Mouse (Mus musculus) myocyte (in vitro differentiated cells): ENCODE measurements around the gene Msi2. TPM values are rescaled to one million over a fixed set of nuclear protein-coding genes. Genes with fewer than 3 reads are reported as not detected.

Source experiments
- H3K27me3 ChIP-seq: one replicate; pipeline ENCODE4 v1.6.1; 2011; ENCODE audit not compliant: control insufficient read depth, insufficient read depth, insufficient read length
- H3K36me3 ChIP-seq: one replicate; pipeline ENCODE4 v1.6.1; 2011; ENCODE audit not compliant: control insufficient read depth, insufficient read depth
- H3K4me2 ChIP-seq: one replicate; pipeline ENCODE4 v1.6.1; 2011; ENCODE audit warnings: low read depth, control low read depth
- H3K4me3 ChIP-seq: one replicate; pipeline ENCODE4 v1.5.1; 2011; ENCODE audit warnings: mild to moderate bottlenecking, control low read depth, moderate library complexity
- H3K79me2 ChIP-seq: one replicate; pipeline ENCODE4 v1.6.1; 2011; ENCODE audit not compliant: control insufficient read depth, insufficient read depth
- H3ac ChIP-seq: one replicate; pipeline ENCODE4 v1.6.1; 2011; ENCODE audit not compliant: control insufficient read depth, insufficient read length
- CEBPB ChIP-seq: IDR thresholded peaks from 2 replicates; pipeline ENCODE4 v1.6.1; 2011; ENCODE audit warnings: mild to moderate bottlenecking, moderate library complexity; ENCODE audit not compliant: poor library complexity, insufficient read depth, severe bottlenecking
- E2F4 ChIP-seq: IDR thresholded peaks from one replicate; pipeline ENCODE4 v1.6.1; 2011; ENCODE audit warnings: mild to moderate bottlenecking, control low read depth, moderate library complexity; ENCODE audit not compliant: insufficient read depth
- MAX ChIP-seq: IDR thresholded peaks from one replicate; pipeline ENCODE4 v1.6.1; 2011; ENCODE audit warnings: low read depth, mild to moderate bottlenecking, control low read depth
- MYOD1 ChIP-seq, 3 experiments: IDR thresholded peaks; one replicate each; pipeline ENCODE4 v1.6.1; 2011; ENCODE audit warnings: control low read depth in 2 of 3, low read depth in 2 of 3, mild to moderate bottlenecking in 2 of 3, moderate library complexity in 1 of 3; ENCODE audit not compliant: insufficient read length in 2 of 3, control insufficient read depth in 1 of 3
- MYOG ChIP-seq, 3 experiments: IDR thresholded peaks; one replicate each; pipeline ENCODE4 v1.6.1; 2011; ENCODE audit warnings: control low read depth in 2 of 3, low read depth in 2 of 3, mild to moderate bottlenecking in 2 of 3; ENCODE audit not compliant: insufficient read length in 2 of 3, control insufficient read depth in 1 of 3, insufficient read depth in 1 of 3
- POLR2A ChIP-seq: IDR thresholded peaks from one replicate; pipeline ENCODE4 v1.6.1; 2011; ENCODE audit warnings: low read depth, mild to moderate bottlenecking, control low read depth, moderate library complexity; ENCODE audit not compliant: insufficient read length
- REST ChIP-seq: IDR thresholded peaks from one replicate; pipeline ENCODE4 v1.6.1; 2011; ENCODE audit warnings: mild to moderate bottlenecking, control low read depth, moderate library complexity; ENCODE audit not compliant: insufficient read depth, insufficient read length
- SRF ChIP-seq: IDR thresholded peaks from one replicate; pipeline ENCODE4 v1.6.1; 2011; ENCODE audit warnings: low read depth; ENCODE audit not compliant: control insufficient read depth, insufficient read length
- TCF12 ChIP-seq: IDR thresholded peaks from one replicate; pipeline ENCODE4 v1.6.1; 2011; ENCODE audit warnings: mild to moderate bottlenecking, control low read depth; ENCODE audit not compliant: poor library complexity, insufficient read depth, severe bottlenecking
- TCF3 ChIP-seq: IDR thresholded peaks from one replicate; pipeline ENCODE4 v1.6.1; 2011; ENCODE audit warnings: low read depth, control low read depth; ENCODE audit not compliant: insufficient read length
- USF1 ChIP-seq: IDR thresholded peaks from one replicate; pipeline ENCODE4 v1.6.1; 2011; ENCODE audit warnings: low read depth, mild to moderate bottlenecking, control low read depth, moderate library complexity
- polyA plus RNA-seq: library from polyadenylated mRNA; unstranded; fragments of >200 nt; fragmentation: generic; extraction: Trizol; gene quantifications from one replicate; pipeline ENCODE4 v1.2.1, GENCODE M21; 2012; ENCODE audit warnings: missing spikeins

Gene Msi2
- polyA plus RNA-seq, 1 experiment, result 37.9 TPM

- H3K36me3 ChIP-seq, result no peaks in the 10 kb centered on the region
- H3K27me3 ChIP-seq, result no peaks in the 10 kb centered on the region
- H3K79me2 ChIP-seq, result no peaks in the 10 kb centered on the region
- TF ChIP-seq TCF3 (no peak), E2F4 (no peak), REST (no peak), POLR2A (no peak), CEBPB (no peak), TCF12 (no peak), MAX (no peak), USF1 (no peak)
- H3K4me2 ChIP-seq, result no peak overlapping the region
- H3ac ChIP-seq, result no peak overlapping the region
- no peak overlapping the region for H3K4me3 ChIP-seq
These were observed 426.6 kb downstream of the Msi2 start for GRCm38 (mm10) chr11:88291688-88292087.

GRCm38 (mm10) chr11:88291245-88291644 lies 427.1 kb downstream of the Msi2 start:
- Histone ChIP-seq H3ac (no peak overlapping the region), H3K36me3 (no peaks in the 10 kb centered on the region), H3K4me3 (no peak overlapping the region), H3K4me2 (no peak overlapping the region), H3K27me3 (no peaks in the 10 kb centered on the region), H3K79me2 (no peaks in the 10 kb centered on the region)
- TF ChIP-seq USF1 (no peak), REST (no peak), SRF (no peak), POLR2A (no peak), TCF3 (no peak), CEBPB (no peak), MYOD1 (IDR thresholded peaks at IDR 0.05; ENCODE audit: control insufficient read depth in 1 of 3, insufficient read length in 2 of 3, low read depth in 2 of 3) (no peak), E2F4 (no peak), MYOG (IDR thresholded peaks at IDR 0.05; ENCODE audit: control insufficient read depth in 1 of 3, insufficient read depth in 1 of 3, insufficient read length in 2 of 3, low read depth in 2 of 3) (no peak), MAX (no peak)

Other genes with a start within 250 kb of the Msi2 start
- gene Akap1, start 146.1 kb upstream of the Msi2 start, polyA plus RNA-seq, result 25.4 TPM
- 172 TPM for gene Scpep1, start 237.0 kb upstream of the Msi2 start, polyA plus RNA-seq
- gene Elobl, start 248.4 kb upstream of the Msi2 start, polyA plus RNA-seq, result 0.19 TPM